Mouse (Mus musculus) E14TG2a.4 (cell line): ENCODE data around the gene Timmdc1.

Experiments used
- CTCF ChIP-seq: conservative IDR thresholded peaks from 2 replicates; pipeline ENCODE4 v1.5.1; 2014; ENCODE audit warnings: low read length
- NANOG ChIP-seq: IDR thresholded peaks from 2 replicates; pipeline ENCODE4 v1.6.1; 2014; ENCODE audit warnings: borderline replicate concordance, low read length, mixed read lengths

DNA sequence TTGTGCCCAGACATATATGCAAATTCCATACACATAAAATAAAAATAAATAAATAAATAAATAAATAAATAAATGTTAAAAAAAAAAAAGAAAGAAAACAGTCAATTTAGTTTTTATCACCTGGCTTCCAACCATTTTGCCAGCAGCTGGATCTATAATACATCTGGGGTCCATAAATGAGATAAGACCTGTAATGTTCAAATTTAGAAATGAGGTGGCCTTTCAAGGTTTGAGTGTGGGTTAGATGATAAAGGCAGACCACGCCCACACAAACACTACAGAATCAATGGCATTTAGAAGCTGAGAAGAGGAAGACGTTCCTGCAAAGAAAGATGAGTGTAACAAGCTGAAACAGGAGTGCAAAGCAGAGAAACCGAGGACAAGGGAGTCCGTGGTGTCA, 41.1 kb downstream of the Timmdc1 start:
- TF ChIP-seq CTCF (no peak), NANOG (no peak)
